Mouse (Mus musculus) megakaryocyte-erythroid progenitor cell, adult 5-6 weeks (primary cell): ENCODE data around the gene Eml1. TPM values are rescaled to one million over a fixed set of nuclear protein-coding genes. Genes with fewer than 3 reads are reported as not detected.

Source experiments
- ATAC-seq: replicated peaks from 2 replicates; pipeline ENCODE4 v1.8.0; 2016; ENCODE audit warnings: mild to moderate bottlenecking, inconsistent platforms; ENCODE audit not compliant: severe bottlenecking, poor library complexity, low FRiP score, low TSS enrichment
- total RNA-seq, 2 experiments: library from RNA; stranded (forward) in 1 of 2; stranded (reverse) in 1 of 2; fragments of 200-1000, 215-1000 nt in 1 of 2; fragments of >200 nt in 1 of 2; fragmentation: Nextera tagmentation in 1 of 2; gene quantifications; 2 replicates each; pipeline ENCODE4 v1.2.3; 2014 to 2017

The Eml1 gene
- total RNA-seq, 2 experiments from 2014 or later = not detected

- ATAC-seq = no peak
These were observed 139.8 kb downstream of the Eml1 start for GRCm38 (mm10) chr12:108510571-108510970.

- no peak; the same call in 1 of the 2 replicates for ATAC-seq
These were observed 140.3 kb downstream of the Eml1 start for GRCm38 (mm10) chr12:108511009-108511408.

GRCm38 (mm10) chr12:108515464-108515863 is 144.7 kb downstream of the Eml1 start:
- no peak for ATAC-seq

- ATAC-seq = no peak
These were observed 148.6 kb downstream of the Eml1 start for GRCm38 (mm10) chr12:108519374-108519773.

- peak; percentile 85 for ATAC-seq
These were observed 158.5 kb downstream of the Eml1 start for GRCm38 (mm10) chr12:108529214-108529613.

GRCm38 (mm10) chr12:108534484-108534883 is 163.7 kb downstream of the Eml1 start:
- ATAC-seq = no peak

- 0 out of 2 replicates have a peak, but pooled peaks have one; percentile 28 for ATAC-seq
These were observed 165.7 kb downstream of the Eml1 start for GRCm38 (mm10) chr12:108536461-108536860.

GRCm38 (mm10) chr12:108541088-108541487 is 170.3 kb downstream of the Eml1 start:
- ATAC-seq = peak; percentile 63

GRCm38 (mm10) chr12:108546508-108547153 is 175.9 kb downstream of the Eml1 start:
- ATAC-seq = no peak

GRCm38 (mm10) chr12:108547251-108547875 is 176.6 kb downstream of the Eml1 start:
- ATAC-seq = no peak

- ATAC-seq = no peak
These were observed 181.0 kb downstream of the Eml1 start for GRCm38 (mm10) chr12:108551731-108552130.

- no peak for ATAC-seq
These were observed 182.3 kb downstream of the Eml1 start for GRCm38 (mm10) chr12:108553079-108553478.

GRCm38 (mm10) chr12:108554120-108554841 is 183.5 kb downstream of the Eml1 start, which contains the start of gene Evl:
TSS of gene Evl (plus strand) at chr12:108554720.
- ATAC-seq = peak; percentile 63

GRCm38 (mm10) chr12:108554861-108555556 is 184.3 kb downstream of the Eml1 start:
- ATAC-seq = no peak

GRCm38 (mm10) chr12:108558194-108558593 is 187.4 kb downstream of the Eml1 start:
- ATAC-seq = no peak

- ATAC-seq = no peak
These were observed 192.5 kb downstream of the Eml1 start for GRCm38 (mm10) chr12:108563238-108563637.

- ATAC-seq = no peak
These were observed 194.3 kb downstream of the Eml1 start for GRCm38 (mm10) chr12:108564910-108565506.

GRCm38 (mm10) chr12:108579156-108579871 is 208.6 kb downstream of the Eml1 start:
- no peak for ATAC-seq

GRCm38 (mm10) chr12:108583775-108584174 is 213.0 kb downstream of the Eml1 start:
- ATAC-seq = no peak
